Mouse (Mus musculus) thymus, postnatal 25 days (tissue): ENCODE measurements around the gene Actl6b.
"Not testable (repeated sequence)": the region's sequence is repeated elsewhere in the genome, so short reads cannot be mapped to it uniquely, and the experiment has no call there.

Experiments
- DNase-seq: peaks from one replicate; pipeline ENCODE4 v3.0.0; 2022

Actl6b gene

GRCm38 (mm10) chr5:137607860-137608653 lies 54.7 kb downstream of the Actl6b start:
- DNase-seq: no peak

- no peak for DNase-seq
These were observed 55.4 kb downstream of the Actl6b start for GRCm38 (mm10) chr5:137608654-137609190.

- DNase-seq: no peak
These were observed 56.0 kb downstream of the Actl6b start for GRCm38 (mm10) chr5:137609292-137609691.

- DNase-seq: no peak
These were observed 56.7 kb downstream of the Actl6b start for GRCm38 (mm10) chr5:137610056-137610455.

- no peak for DNase-seq
These were observed 57.4 kb downstream of the Actl6b start for GRCm38 (mm10) chr5:137610548-137611244.

- no peak for DNase-seq
These were observed 57.9 kb downstream of the Actl6b start for GRCm38 (mm10) chr5:137611245-137611602.

- DNase-seq: no peak
These were observed 59.8 kb downstream of the Actl6b start for GRCm38 (mm10) chr5:137613076-137613475.

GRCm38 (mm10) chr5:137613550-137613949 lies 60.2 kb downstream of the Actl6b start, which contains the start of gene Pcolce:
Pcolce (minus strand) TSS chr5:137613784.
- DNase-seq: no peak

- DNase-seq: not testable (repeated sequence)
These were observed 61.6 kb downstream of the Actl6b start for GRCm38 (mm10) chr5:137614921-137615320.

- DNase-seq: no peak
These were observed 62.0 kb downstream of the Actl6b start for GRCm38 (mm10) chr5:137615347-137615746.
